Mouse (Mus musculus) liver, adult 2 months (tissue): Measurements from ENCODE around the gene Nqo2.

ENCODE experiments used
- CTCF ChIP-seq: fragments of 200-500 bp; IDR thresholded peaks from 2 replicates; pipeline ENCODE4 v1.5.1; 2011; ENCODE audit warnings: low read depth, low read length, control low read depth
- POLR2A ChIP-seq: fragments of 200-500 bp; IDR thresholded peaks from 2 replicates; pipeline ENCODE4 v1.6.1; 2011; ENCODE audit warnings: low read length, control low read depth; ENCODE audit not compliant: insufficient read depth; ENCODE audit errors: extremely low read depth

GRCm38 (mm10) chr13:34002058-34003006 is 37.8 kb downstream of the Nqo2 start, which contains the start of the genes Ripk1 and Serpinb6a:
- TF ChIP-seq POLR2A (peak; percentile 89), CTCF (peak; percentile 63)
